Mouse (Mus musculus) lung, postnatal 0 days (tissue): Measurements from ENCODE around the gene Ankrd33. TPM values are rescaled to one million over a fixed set of nuclear protein-coding genes. Genes with fewer than 3 reads are reported as not detected.

Source experiments
- ATAC-seq: fragments of 200-750 bp; cut with Nextera tagmentation; 2 replicates; pipeline ENCODE4 v1.8.0; 2017; ENCODE audit warnings: moderate library complexity
- DNase-seq: peaks from one replicate; pipeline ENCODE4 v3.0.0-alpha.2; 2016; ENCODE audit warnings: low spot score
- H3K27ac ChIP-seq: fragments of 300-500 bp; sonication (generic); 2 replicates; pipeline ENCODE4 v1.5.1; 2014; ENCODE audit warnings: antibody characterized with exemption, mild to moderate bottlenecking, low read length, mixed read lengths
- H3K27me3 ChIP-seq: fragments of 300-500 bp; sonication (generic); replicated peaks from 2 replicates; pipeline ENCODE4 v1.6.1; 2014; ENCODE audit warnings: low read length, mixed read lengths; ENCODE audit not compliant: insufficient read depth
- H3K36me3 ChIP-seq: fragments of 300-500 bp; sonication (generic); 2 replicates; pipeline ENCODE4 v1.6.1; 2014; ENCODE audit warnings: low read length, mixed read lengths; ENCODE audit not compliant: insufficient read depth
- H3K4me1 ChIP-seq: fragments of 300-500 bp; sonication (generic); 2 replicates; pipeline ENCODE4 v1.6.1; 2014; ENCODE audit warnings: antibody characterized with exemption, low read depth, low read length, mixed read lengths; ENCODE audit not compliant: insufficient read depth
- H3K4me2 ChIP-seq: fragments of 300-500 bp; sonication (generic); replicated peaks from 2 replicates; pipeline ENCODE4 v1.6.1; 2014; ENCODE audit warnings: low read depth, mild to moderate bottlenecking, low read length, moderate library complexity, mixed read lengths
- H3K4me3 ChIP-seq: fragments of 300-500 bp; sonication (generic); 2 replicates; pipeline ENCODE4 v1.5.1; 2014; ENCODE audit warnings: low read depth, low read length
- H3K9ac ChIP-seq: fragments of 300-500 bp; sonication (generic); replicated peaks from 2 replicates; pipeline ENCODE4 v1.6.1; 2014; ENCODE audit warnings: low read depth, mild to moderate bottlenecking
- H3K9me3 ChIP-seq: fragments of 300-500 bp; sonication (generic); 2 replicates; pipeline ENCODE4 v1.6.1; 2016; ENCODE audit warnings: low read length, mixed read lengths
- CTCF ChIP-seq: IDR thresholded peaks from 2 replicates; pipeline ENCODE4 v1.5.1; 2016; ENCODE audit warnings: antibody characterized with exemption, mild to moderate bottlenecking
- EP300 ChIP-seq: IDR thresholded peaks from 2 replicates; pipeline ENCODE4 v1.6.1; 2016; ENCODE audit warnings: antibody characterized with exemption, mild to moderate bottlenecking, control low read depth
- WGBS: fragments of 180-500 bp; shearing (Covaris S2); extraction: QIAGEN DNeasy Blood & Tissue Kit; methylation state at CpG from one replicate; pipeline ENCODE4 v1.1.7; 2014; 5-methylcytosine and 5-hydroxymethylcytosine counted together
- polyA plus RNA-seq: library from polyadenylated mRNA; unstranded; fragments of >200 nt; fragmentation: Nextera tagmentation; extraction: Ambion mirVana; gene quantifications from 2 replicates; pipeline ENCODE4 v1.2.1, GENCODE M21; 2015

Gene Ankrd33
- polyA plus RNA-seq, 1 experiment from 2014 or later: not detected

DNA sequence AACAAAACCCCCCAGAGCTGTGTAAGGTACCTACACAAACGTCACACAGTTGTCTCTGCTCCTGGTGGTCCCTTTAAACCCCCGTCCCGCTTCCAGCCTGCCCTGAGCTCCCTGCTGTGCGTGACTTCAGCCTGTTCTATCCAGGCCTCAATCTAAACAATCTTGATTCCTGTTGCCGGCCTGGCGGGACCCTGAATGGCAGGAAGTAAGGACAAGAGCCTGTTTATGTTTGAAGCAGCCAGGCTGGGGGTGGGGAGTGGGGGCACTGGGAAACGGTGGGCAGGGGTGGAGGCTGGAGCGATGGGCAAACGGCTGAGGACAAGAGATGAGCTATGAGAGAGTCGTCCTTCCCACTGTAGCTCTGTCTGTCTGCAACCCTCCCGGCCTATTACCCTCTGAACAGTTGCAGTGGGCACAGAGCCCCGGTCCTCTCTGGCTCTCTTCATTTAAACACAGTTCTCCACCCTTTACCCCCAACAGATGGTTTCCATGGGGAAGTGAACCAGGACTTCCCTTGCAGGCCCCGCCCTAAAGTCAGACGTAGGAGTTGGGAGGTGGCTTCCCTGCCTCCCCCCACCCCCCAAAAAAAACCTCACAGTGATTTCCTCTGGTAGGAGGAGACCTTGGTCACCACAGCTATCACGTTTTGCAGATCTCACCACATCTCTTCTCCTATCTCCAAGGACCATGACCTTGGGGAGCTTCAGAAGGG, 18.6 kb downstream of the Ankrd33 start:
- Histone ChIP-seq H3K4me1 (peaks cover 15% of the 10 kb centered on the region), H3K9ac (peak overlapping the region; percentile 19; the same call in 1 of the 2 replicates), H3K4me3 (peak overlapping the region; percentile 41), H3K27ac (peak overlapping the region; percentile 90), H3K36me3 (peaks cover 6% of the 10 kb centered on the region; the same call in 1 of the 2 replicates), H3K27me3 (no peaks in the 10 kb centered on the region), H3K9me3 (no peaks in the 10 kb centered on the region), H3K4me2 (peak overlapping the region; percentile 50)
- WGBS: 14% methylated on average over 15 of the region's 15 CpGs
- ATAC-seq (peak; percentile 77), DNase-seq (peak; percentile 85)
- peak; percentile 98 for TF ChIP-seq EP300
- TF ChIP-seq CTCF: no peak

DNA sequence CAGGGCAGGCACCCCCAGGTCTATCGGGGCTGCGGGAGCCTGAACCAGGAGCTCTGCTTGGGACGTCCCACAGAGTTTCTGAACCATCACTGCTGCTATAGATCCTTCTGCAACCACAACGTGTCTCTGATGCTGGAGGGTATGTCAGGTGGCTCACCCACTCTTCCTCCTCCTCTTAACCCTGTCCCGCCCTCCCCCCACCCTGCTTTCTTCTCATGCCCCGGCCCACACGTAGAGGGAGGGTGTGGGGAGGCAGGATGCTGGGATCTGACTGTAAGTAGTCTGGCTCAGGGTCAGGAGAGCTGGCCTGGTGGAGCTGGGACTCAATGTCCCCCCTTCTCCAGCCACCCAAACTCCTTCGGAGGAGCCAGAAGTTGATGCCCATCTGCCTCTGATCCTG, 19.9 kb downstream of the Ankrd33 start:
- WGBS: 41% methylated on average over 8 of the region's 8 CpGs
- Histone ChIP-seq H3K27ac (peak overlapping the region; percentile 90), H3K4me1 (peaks cover 10% of the 10 kb centered on the region), H3K36me3 (peaks cover 6% of the 10 kb centered on the region; the same call in 1 of the 2 replicates), H3K27me3 (no peaks in the 10 kb centered on the region), H3K9ac (peak overlapping the region; percentile 50), H3K9me3 (no peaks in the 10 kb centered on the region), H3K4me2 (peak overlapping the region; percentile 50), H3K4me3 (peak overlapping the region; percentile 41)
- ATAC-seq (no peak), DNase-seq (no peak)
- TF ChIP-seq CTCF (no peak), EP300 (no peak)

DNA sequence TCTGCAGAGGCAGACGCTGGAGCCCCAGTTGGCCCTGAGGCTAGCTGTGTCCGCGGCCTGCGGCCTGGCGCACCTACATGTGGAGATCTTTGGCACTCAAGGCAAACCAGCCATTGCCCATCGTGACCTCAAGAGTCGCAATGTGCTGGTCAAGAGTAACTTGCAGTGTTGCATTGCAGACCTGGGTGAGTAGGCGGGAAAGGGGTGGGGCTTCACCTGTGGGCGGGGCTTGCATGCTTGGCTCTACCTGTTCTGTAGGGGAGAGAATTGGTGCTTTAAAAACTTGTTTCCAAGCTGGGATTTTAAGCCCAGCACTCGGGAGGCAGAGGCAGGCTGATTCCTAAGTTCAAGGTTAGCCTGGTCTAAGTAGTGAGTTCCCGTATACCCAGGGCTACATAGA, 21.9 kb downstream of the Ankrd33 start:
- Histone ChIP-seq H3K4me2 (peak overlapping the region; percentile 50), H3K9ac (no peak overlapping the region), H3K4me1 (peaks cover 12% of the 10 kb centered on the region), H3K9me3 (no peaks in the 10 kb centered on the region), H3K4me3 (peak overlapping the region; percentile 19), H3K27me3 (no peaks in the 10 kb centered on the region), H3K27ac (no peak overlapping the region), H3K36me3 (peaks cover 6% of the 10 kb centered on the region; the same call in 1 of the 2 replicates)
- DNase-seq (no peak), ATAC-seq (no peak)
- no peak for TF ChIP-seq CTCF
- 73% methylated on average over 11 of the region's 11 CpGs for WGBS

DNA sequence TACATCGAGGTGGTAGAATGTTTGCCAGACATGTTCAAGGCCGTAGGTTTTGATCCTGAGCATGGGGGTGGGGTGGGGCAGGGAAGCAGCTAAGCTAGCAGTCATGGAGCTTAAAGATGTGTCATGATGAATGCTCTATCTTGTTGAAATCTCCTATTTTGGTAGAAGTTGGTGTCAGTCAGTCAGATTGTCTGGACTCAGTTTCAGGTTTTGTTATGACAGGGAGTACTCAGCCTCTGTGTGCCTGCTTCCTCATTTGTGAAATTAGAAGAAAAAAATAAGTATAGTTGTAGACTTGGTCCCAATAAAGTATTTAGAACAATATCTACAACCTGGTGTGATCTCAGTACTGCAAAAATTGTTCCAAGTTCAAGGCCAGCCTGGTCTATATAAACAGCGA, 23.1 kb downstream of the Ankrd33 start:
- DNase-seq (no peak), ATAC-seq (no peak)
- no peaks in the 10 kb centered on the region for H3K9me3 ChIP-seq
- H3K27ac ChIP-seq: no peak overlapping the region
- no peak for TF ChIP-seq EP300
- no peak for TF ChIP-seq CTCF
- H3K27me3 ChIP-seq: no peaks in the 10 kb centered on the region
- H3K4me2 ChIP-seq: peak overlapping the region; percentile 50
- H3K36me3 ChIP-seq: peaks cover 9% of the 10 kb centered on the region; the same call in 1 of the 2 replicates
- WGBS: 55% methylated on average over 3 of the region's 3 CpGs
- H3K4me3 ChIP-seq: peak overlapping the region; percentile 17; the same call in 1 of the 2 replicates
- H3K9ac ChIP-seq: no peak overlapping the region
- H3K4me1 ChIP-seq: peaks cover 8% of the 10 kb centered on the region

DNA sequence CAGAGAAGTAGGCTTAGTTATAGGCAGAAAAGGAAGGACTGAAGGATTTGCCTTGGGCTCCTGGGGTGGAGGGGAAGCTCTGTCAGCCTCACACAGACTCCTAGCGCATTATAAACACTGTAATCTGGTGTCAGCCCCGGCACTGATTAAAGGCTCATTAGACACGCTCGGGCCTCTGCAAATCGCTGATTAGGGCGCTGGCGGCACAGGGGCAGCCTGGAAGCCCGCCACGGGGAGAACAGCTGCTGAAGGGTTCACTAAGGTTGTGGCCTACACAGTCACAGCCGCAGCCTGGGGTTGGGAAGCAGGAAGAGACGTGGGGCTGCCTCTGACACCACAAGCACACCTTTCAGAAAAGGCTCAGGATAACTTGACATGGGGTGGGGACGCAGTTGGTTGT, 24.3 kb downstream of the Ankrd33 start:
- DNase-seq (no peak), ATAC-seq (no peak)
- H3K9ac ChIP-seq: no peak overlapping the region; the same call in 1 of the 2 replicates
- WGBS: 30% methylated on average over 12 of the region's 12 CpGs
- H3K4me2 ChIP-seq: peak overlapping the region; percentile 50
- peak overlapping the region; percentile 19; the same call in 1 of the 2 replicates for H3K4me3 ChIP-seq
- peak overlapping the region; percentile 43; the same call in 1 of the 2 replicates for H3K27ac ChIP-seq
- H3K36me3 ChIP-seq: peaks cover 10% of the 10 kb centered on the region; the same call in 1 of the 2 replicates
- peaks cover 8% of the 10 kb centered on the region; the same call in 1 of the 2 replicates for H3K4me1 ChIP-seq
- no peaks in the 10 kb centered on the region for H3K27me3 ChIP-seq
- TF ChIP-seq EP300 (no peak), CTCF (no peak)
- H3K9me3 ChIP-seq: no peaks in the 10 kb centered on the region

DNA sequence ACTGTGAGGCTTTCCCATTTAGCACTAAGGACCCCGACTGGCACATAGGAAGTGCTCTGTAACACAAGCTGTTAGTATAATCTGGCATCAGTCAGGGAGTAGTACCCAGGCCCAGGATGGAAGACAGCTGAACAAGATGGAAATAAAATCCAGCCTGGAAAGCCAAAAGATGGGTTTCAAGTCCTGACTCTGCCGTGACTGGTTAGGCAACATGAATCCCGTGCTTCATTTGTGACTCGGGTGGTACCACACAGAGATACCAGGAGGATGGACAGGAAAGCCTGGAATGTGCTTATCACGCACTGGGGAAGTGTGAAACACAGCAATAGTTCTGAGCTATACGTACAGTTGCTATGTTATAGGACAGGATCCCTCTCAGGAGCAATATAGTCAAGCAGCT, 25.0 kb downstream of the Ankrd33 start:
- Histone ChIP-seq H3K4me2 (peak overlapping the region; percentile 41), H3K4me1 (peaks cover 9% of the 10 kb centered on the region), H3K27me3 (no peaks in the 10 kb centered on the region), H3K9ac (0 out of 2 replicates have a peak overlapping the region, but pooled peaks have one; percentile 19), H3K9me3 (no peaks in the 10 kb centered on the region), H3K36me3 (peaks cover 10% of the 10 kb centered on the region; the same call in 1 of the 2 replicates), H3K27ac (peak overlapping the region; percentile 43; the same call in 1 of the 2 replicates), H3K4me3 (no peak overlapping the region; the same call in 1 of the 2 replicates)
- no peak for TF ChIP-seq CTCF
- no peak for TF ChIP-seq EP300
- DNase-seq (no peak), ATAC-seq (no peak)
- 39% methylated on average over 6 of the region's 6 CpGs for WGBS
